Mouse (Mus musculus) WW6 (cell line): Measurements from ENCODE around the gene Kcnn1.

Experiments used
- DNase-seq: peaks from one replicate; pipeline ENCODE4 v3.0.0-alpha.2; 2013; ENCODE audit warnings: low read depth, low spot score

Kcnn1 gene

DNA sequence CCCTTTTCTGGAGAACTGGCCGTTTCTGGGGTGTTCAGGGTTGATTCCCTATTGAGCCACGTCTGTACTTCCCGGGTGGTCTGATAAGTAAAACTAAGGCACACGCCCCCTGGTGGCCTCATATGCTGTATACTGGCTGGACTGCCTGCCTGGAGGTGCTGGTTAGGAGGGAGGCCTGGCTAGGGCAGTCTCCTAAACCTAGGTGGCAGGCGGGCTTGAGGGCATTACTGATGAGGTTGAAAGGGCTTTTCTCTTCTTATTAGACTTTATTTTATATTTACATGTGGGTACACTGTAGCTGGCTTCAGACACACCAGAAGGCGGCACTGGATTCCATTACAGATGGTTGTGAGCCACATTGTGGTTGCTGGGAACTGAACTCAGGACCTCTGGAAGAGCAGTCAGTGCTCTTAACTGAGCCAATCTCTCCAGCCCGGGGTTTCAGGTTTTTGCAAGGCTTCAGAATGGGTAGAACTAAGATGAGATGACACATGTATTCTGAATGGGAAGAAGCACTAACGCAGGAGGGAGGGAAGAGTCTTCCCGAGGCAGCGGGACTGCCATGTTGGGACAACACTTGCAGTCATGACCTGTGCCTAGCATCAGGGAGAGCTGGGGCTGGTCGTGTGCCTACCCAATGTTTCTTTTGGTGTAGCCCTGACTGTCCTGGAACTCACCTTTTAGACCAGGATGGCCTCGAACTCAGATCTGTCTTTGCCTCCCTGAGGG lies 30.8 kb upstream of the Kcnn1 start:
- DNase-seq, result no peak

DNA sequence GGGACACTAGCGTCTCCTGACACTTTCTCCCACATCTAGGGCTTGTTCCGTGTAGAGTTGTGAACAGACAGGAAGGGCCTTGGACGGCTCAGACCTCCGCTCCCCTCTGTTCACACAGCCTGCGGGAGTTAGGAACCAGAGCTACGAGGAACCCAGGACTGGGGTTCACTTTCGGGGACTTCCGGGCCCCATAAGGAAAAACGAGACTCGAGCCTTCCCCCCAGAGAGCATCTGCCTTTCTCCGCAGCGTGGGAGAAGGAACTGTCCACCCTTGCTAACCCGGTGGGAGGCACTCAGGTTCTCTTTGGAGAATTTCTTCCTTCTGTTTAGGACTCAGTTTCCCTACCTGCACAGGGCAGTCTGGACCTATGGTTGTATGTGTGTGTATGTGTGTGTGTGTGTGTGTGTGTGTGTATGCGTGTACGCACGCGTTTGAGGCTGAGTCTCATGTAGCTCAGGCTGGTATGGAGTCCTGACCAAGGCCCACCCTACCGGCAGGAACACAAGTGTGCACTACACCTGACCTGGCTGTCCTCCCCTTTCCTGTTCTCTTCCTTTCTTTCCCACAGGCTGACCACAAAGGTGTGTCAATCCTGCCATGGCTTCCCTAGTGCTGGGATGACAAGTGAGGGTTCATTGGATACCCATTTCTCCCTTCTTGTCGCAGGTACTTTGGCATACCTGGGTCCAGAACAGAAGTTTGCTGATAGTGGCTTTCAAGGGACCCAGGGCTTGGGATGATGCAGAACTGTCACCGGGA lies 30.0 kb upstream of the Kcnn1 start:
- no peak for DNase-seq

GRCm38 (mm10) chr8:70892022-70892895 lies 29.2 kb upstream of the Kcnn1 start, which contains the start of gene Slc5a5:
Gene Slc5a5, minus strand, starts transcription at chr8:70892757.
- no peak for DNase-seq

DNA sequence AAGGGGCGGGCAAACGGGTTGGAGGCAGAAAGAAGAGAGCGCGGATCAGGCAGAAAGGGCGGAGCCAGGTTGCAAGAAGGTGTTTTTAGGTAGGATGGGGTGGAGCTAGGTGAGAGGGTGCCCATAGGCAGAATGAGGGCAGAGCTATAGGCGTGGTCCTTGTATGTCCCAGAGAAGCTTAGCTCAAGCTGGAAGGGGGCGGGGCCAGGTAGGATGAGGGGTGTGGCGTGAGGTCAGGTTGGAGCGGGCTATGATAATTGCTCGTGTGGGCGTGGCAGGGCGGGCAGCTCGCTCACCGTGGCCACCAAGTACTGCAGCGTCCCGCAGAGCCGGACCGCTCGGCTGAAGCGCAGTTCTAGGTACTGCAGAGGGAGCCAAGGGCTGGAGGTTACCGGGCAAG lies 28.3 kb upstream of the Kcnn1 start:
- DNase-seq, result no peak

DNA sequence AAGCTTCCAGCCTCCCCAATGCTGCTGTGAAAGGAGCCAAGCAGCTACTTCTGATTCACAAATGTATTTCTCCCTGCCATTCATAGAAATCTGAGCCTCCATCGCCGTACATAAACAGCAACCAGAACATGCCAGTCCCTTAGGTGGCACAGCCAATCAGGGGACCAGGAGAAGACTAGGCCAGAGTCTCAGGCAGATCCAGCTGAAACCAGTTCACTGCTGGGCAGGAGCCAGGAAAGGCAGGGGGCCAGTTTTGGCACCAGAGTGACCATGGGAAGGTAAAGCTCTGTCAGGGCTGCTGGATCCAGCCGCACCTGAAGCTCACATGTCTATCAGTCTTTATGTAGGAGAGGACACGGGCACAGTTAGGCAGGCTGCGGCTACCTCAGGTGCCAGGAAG lies 27.6 kb upstream of the Kcnn1 start:
- DNase-seq, result no peak

DNA sequence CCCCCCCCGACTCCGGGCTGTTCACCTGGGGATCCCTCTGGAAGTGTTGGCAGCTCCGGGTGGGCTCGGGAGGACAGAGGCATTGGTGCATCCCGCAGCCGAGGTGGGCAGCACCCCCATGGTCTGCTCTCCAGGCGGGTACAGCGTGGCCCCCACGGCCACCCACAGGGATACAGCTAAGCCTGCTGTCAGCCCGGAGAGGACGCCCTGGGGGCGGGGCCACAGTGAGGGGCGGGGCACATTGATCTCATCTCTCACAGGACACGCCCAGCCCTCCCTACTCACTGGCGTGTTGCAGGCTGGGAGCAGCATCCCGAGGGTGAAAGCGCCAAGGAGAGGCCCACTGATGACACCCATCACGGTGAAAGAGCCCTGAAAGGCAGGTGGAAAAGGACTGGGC lies 24.6 kb upstream of the Kcnn1 start:
- DNase-seq, result no peak

- DNase-seq, result no peak
These were observed 22.6 kb upstream of the Kcnn1 start for GRCm38 (mm10) chr8:70885612-70886011.

GRCm38 (mm10) chr8:70884683-70885082 lies 21.6 kb upstream of the Kcnn1 start:
- DNase-seq, result no peak

DNA sequence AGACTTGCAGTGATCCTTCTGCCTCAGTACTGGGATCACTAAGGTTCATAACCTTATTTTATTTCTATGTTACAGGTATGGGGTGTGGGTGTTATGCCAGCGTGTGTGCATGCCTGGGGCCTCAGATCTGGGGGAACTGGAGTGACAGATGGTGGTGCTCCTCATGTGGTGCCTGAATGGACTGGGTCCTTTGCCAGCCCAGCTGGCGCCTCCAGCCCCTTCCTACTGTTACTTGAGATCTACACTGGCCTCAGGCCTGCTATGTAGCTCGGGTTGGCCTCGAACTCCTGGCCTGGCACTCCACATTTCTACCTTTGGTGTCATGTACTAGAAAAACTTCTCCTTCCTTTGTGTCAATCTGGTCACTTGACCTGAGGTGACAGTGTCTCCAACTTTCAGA lies 21.1 kb upstream of the Kcnn1 start:
- no peak for DNase-seq

DNA sequence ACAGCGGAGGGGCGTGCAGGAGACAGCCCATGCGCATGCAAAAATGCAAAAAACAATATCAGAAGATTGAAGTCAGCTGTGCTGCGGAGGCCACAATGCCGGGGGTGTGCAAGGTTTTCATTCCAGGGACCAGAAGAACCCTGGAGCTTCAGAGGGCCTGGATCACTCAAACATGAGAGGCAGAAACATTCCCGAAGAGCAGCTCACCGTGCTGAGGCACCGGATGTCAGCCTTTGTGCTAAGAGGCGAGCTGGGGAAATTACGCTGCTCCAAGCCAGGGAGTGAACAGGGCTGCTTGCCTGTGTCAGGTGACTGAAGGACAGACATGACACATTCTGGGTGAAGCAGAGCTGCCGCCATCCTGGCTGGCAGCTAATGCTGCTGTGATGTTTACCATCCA lies 17.5 kb upstream of the Kcnn1 start:
- no peak for DNase-seq

DNA sequence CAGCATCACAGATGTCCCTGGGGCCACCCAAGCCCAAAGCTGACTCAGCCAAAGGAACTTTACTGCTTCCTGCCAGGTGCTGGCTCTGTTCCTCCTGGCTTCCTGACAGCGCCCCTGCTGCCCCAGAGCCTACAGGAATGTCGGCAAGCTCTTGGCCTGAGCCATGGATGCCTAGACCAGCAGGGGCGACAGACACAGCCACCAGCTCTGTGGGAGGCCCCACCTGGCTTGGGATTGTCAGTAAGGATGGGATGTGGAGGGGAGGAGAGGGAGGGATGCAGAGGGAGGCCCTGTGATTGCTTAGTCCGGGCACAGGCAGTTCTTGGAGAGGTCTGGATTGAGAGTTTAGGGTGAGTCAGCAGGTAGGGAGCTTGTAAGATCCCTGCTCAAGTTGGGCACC lies 17.1 kb upstream of the Kcnn1 start:
- no peak for DNase-seq

DNA sequence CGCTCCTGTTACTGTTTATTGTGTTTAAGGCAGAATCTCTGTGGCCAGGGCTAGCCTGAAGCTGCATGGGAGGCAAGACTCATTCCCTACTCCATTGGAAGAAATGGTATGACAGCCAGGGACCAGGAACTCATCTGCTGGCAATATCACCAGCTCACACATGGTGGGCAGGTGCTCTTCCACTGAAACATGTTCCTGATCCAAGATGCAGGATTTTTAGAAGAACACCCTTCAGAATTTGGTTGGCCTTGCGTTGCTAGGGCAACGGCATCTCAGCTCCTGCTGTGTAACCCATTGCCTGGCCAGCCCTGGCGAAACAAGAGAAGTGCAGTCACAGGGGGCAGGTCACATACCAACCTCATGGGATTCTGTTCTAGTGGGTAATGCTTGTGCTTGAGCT lies 16.4 kb upstream of the Kcnn1 start:
- DNase-seq, result no peak

GRCm38 (mm10) chr8:70878178-70878577 lies 15.1 kb upstream of the Kcnn1 start:
- no peak for DNase-seq

DNA sequence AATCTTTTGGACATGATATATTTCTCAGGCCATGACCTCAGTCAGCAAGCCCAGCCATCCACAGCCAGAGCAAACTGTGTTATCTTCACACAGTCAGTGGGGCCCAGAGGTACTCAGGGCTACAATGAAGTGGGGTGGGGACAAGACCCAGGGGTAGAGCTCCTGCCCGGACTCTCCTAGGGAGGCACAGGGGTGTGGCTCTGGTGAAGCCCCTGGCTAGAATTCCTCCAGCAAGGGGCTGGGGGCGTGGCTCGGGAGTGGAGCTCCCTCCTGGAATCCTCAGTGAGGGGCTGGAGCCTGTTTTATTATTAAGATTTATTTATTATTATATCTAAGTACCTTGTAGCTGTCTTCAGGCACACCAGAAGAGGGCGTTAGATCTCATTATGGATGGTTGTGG lies 13.3 kb upstream of the Kcnn1 start:
- DNase-seq, result no peak

DNA sequence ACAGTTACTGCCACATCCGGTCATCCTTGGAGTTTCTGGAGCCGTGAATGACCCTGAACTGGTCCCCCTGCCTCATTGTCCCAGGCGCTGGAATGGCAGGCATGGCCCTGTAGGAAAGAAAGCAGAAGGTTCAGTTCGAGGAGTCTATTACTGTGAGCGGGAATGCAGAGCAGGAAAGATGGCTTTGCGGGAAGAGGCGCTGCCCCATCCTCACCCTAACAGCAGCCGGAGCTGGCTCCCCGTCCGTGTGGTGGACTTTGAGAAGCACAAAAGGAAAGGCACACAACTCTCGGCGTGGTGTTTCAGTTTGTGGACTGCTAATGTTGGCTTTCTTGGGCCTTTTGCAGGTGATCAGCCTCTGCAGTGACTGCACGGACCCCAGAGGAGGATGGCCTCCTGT lies 11.4 kb upstream of the Kcnn1 start:
- DNase-seq, result no peak

- DNase-seq, result no peak
These were observed 10.4 kb upstream of the Kcnn1 start, which contains the start of gene Ccdc124 for GRCm38 (mm10) chr8:70873364-70873985. Gene Ccdc124, minus strand, starts transcription at chr8:70873935.

DNA sequence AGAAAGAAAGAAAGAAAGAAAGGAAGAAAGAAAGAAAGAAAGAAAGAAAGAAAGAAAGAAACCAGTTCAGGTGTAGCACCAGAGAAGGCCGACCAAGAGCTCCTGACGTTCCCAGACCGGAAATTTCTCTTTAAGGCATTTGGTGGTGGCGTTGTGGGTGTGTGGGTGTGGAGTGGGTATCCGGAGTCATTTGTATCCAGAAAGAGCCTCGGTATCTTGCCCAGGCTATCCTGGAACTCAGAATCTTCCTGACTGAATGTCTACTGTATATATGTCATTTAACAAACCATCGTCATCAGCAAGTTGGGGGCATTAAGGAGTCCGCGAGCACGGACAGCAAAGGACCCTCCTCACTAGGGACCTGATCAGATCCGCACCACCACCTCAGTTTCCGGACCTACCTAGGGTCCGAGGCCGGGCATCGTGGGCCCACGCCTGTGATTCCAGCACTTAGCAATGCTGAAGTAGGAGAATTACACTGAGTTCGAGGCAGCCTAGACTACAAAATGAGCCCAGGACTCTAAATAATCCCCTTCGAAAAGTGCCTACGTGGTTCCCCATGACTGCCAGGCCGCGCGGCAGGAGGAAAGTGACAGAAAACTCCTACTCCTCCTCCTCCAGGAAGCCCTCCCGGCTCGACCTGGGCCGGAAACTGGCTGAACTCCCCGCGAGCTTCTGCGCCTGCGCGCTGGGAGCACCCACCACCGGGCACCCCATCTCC lies 9.7 kb upstream of the Kcnn1 start:
- no peak for DNase-seq

DNA sequence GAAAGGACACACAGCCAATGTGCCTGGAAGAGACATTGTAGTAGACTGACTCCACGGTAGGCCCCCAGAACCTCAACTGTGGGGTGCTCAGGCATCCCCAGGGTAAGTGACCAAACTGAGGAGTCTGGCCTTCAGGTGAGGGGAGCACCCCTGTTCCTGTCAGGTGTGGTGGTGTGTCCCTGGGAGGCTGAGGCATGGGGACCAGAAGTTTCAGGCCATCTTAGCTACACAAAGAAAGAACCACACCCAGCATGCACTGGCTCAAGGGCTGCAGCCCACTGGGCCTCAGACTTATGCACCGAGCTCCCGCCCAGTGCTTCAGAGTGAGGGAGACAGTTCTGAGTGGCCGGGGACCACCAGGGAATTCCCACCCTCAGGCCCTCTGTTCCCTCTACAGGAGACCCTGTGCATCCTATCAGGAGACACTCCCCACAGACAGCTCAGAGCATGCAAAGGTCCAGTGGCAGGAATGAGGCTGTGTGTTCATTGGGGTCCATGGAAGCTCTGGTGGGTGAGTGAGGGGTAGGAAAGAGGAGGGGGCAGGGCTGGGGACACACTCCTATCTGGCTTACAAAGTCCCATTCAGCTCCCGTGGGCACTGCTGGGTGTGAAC lies 8.2 kb upstream of the Kcnn1 start:
- no peak for DNase-seq

- no peak for DNase-seq
These were observed 6.6 kb upstream of the Kcnn1 start for GRCm38 (mm10) chr8:70869601-70870041.

- no peak for DNase-seq
These were observed 6.1 kb upstream of the Kcnn1 start for GRCm38 (mm10) chr8:70869199-70869571.
